Mouse (Mus musculus): ENCODE measurements around the gene Ankrd37. TPM values are rescaled to one million over a fixed set of nuclear protein-coding genes. Genes with fewer than 3 reads are reported as not detected.

The Ankrd37 gene
- polyA plus RNA-seq (2012; rRNA removed) = 1.5 and 1.8 TPM in 2 replicates

GRCm38 (mm10) chr8:46005596-46005995 lies at the start of gene Ankrd37:
Ankrd37 (minus strand) TSS chr8:46005707.
- H3K36me3 ChIP-seq (ENCODE audit: control insufficient read depth, insufficient read depth, low read length) = no peaks in the 10 kb centered on the region
- H3K4me1 ChIP-seq (ENCODE audit: control insufficient read depth, insufficient read depth, low read length) = peaks cover 2% of the 10 kb centered on the region; the same call in 1 of the 2 replicates
- no peak for TF ChIP-seq CTCF (conservative IDR thresholded peaks at IDR 0.05; ENCODE audit: insufficient read depth, insufficient read length, low read depth, low read length)
- TF ChIP-seq POLR2A (IDR thresholded peaks at IDR 0.05; ENCODE audit: low read depth, low read length) = no peak
- 68% methylated on average over 4 of the region's 4 CpGs for WGBS
- H3K27ac ChIP-seq (ENCODE audit: insufficient read depth, low read depth, low read length) = no peak within 1 kb of the TSS
- no peaks in the 10 kb centered on the region for H3K27me3 ChIP-seq (replicated peaks; ENCODE audit: control insufficient read depth, insufficient read depth, low read length)
- no peak within 1 kb of the TSS for H3K4me3 ChIP-seq (ENCODE audit: insufficient read depth, low read depth, low read length)
- DNase-seq = no peak

GRCm38 (mm10) chr8:46040260-46040659 lies 34.8 kb upstream of the Ankrd37 start:
- Histone ChIP-seq H3K27me3 (replicated peaks; ENCODE audit: control insufficient read depth, insufficient read depth, low read length) (no peaks in the 10 kb centered on the region), H3K4me3 (ENCODE audit: insufficient read depth, low read depth, low read length) (no peak overlapping the region), H3K27ac (ENCODE audit: insufficient read depth, low read depth, low read length) (no peak overlapping the region), H3K36me3 (ENCODE audit: control insufficient read depth, insufficient read depth, low read length) (no peaks in the 10 kb centered on the region; the same call in none of the 2 replicates), H3K4me1 (ENCODE audit: control insufficient read depth, insufficient read depth, low read length) (no peaks in the 10 kb centered on the region)
- no peak for TF ChIP-seq CTCF (conservative IDR thresholded peaks at IDR 0.05; ENCODE audit: insufficient read depth, insufficient read length, low read depth, low read length)
- no peak for TF ChIP-seq POLR2A (IDR thresholded peaks at IDR 0.05; ENCODE audit: low read depth, low read length)
- DNase-seq = no peak
- 79% methylated on average over 13 of the region's 13 CpGs for WGBS

GRCm38 (mm10) chr8:46039666-46040065 lies 34.2 kb upstream of the Ankrd37 start:
- Histone ChIP-seq H3K4me1 (ENCODE audit: control insufficient read depth, insufficient read depth, low read length) (no peaks in the 10 kb centered on the region), H3K27me3 (replicated peaks; ENCODE audit: control insufficient read depth, insufficient read depth, low read length) (no peaks in the 10 kb centered on the region), H3K36me3 (ENCODE audit: control insufficient read depth, insufficient read depth, low read length) (no peaks in the 10 kb centered on the region; the same call in none of the 2 replicates), H3K27ac (ENCODE audit: insufficient read depth, low read depth, low read length) (no peak overlapping the region), H3K4me3 (ENCODE audit: insufficient read depth, low read depth, low read length) (no peak overlapping the region)
- DNase-seq = no peak
- TF ChIP-seq POLR2A (IDR thresholded peaks at IDR 0.05; ENCODE audit: low read depth, low read length) = no peak
- TF ChIP-seq CTCF (conservative IDR thresholded peaks at IDR 0.05; ENCODE audit: insufficient read depth, insufficient read length, low read depth, low read length) = no peak
- 53% methylated on average over 1 of the region's 1 CpGs for WGBS

- peak; percentile 87 for DNase-seq
- H3K36me3 ChIP-seq (ENCODE audit: control insufficient read depth, insufficient read depth, low read length) = no peaks in the 10 kb centered on the region; the same call in 1 of the 2 replicates
- WGBS = 48% methylated on average over 11 of the region's 11 CpGs
- TF ChIP-seq CTCF (conservative IDR thresholded peaks at IDR 0.05; ENCODE audit: insufficient read depth, insufficient read length, low read depth, low read length) (no peak), POLR2A (IDR thresholded peaks at IDR 0.05; ENCODE audit: low read depth, low read length) (no peak)
- H3K27me3 ChIP-seq (replicated peaks; ENCODE audit: control insufficient read depth, insufficient read depth, low read length) = no peaks in the 10 kb centered on the region
- no peaks in the 10 kb centered on the region for H3K4me1 ChIP-seq (ENCODE audit: control insufficient read depth, insufficient read depth, low read length)
- no peak overlapping the region for H3K4me3 ChIP-seq (ENCODE audit: insufficient read depth, low read depth, low read length)
- no peak overlapping the region for H3K27ac ChIP-seq (ENCODE audit: insufficient read depth, low read depth, low read length)
Observed at GRCm38 (mm10) chr8:46036217-46036616, 30.7 kb upstream of the Ankrd37 start.

GRCm38 (mm10) chr8:46024392-46024791 lies 18.9 kb upstream of the Ankrd37 start:
- WGBS = 54% methylated on average over 4 of the region's 4 CpGs
- Histone ChIP-seq H3K27me3 (replicated peaks; ENCODE audit: control insufficient read depth, insufficient read depth, low read length) (no peaks in the 10 kb centered on the region), H3K4me1 (ENCODE audit: control insufficient read depth, insufficient read depth, low read length) (no peaks in the 10 kb centered on the region), H3K36me3 (ENCODE audit: control insufficient read depth, insufficient read depth, low read length) (no peaks in the 10 kb centered on the region), H3K27ac (ENCODE audit: insufficient read depth, low read depth, low read length) (no peak overlapping the region), H3K4me3 (ENCODE audit: insufficient read depth, low read depth, low read length) (no peak overlapping the region)
- no peak for TF ChIP-seq POLR2A (IDR thresholded peaks at IDR 0.05; ENCODE audit: low read depth, low read length)
- no peak for TF ChIP-seq CTCF (conservative IDR thresholded peaks at IDR 0.05; ENCODE audit: insufficient read depth, insufficient read length, low read depth, low read length)
- DNase-seq = no peak

GRCm38 (mm10) chr8:46022758-46023157 lies 17.3 kb upstream of the Ankrd37 start:
- WGBS = 95% methylated on average over 9 of the region's 9 CpGs
- TF ChIP-seq CTCF (conservative IDR thresholded peaks at IDR 0.05; ENCODE audit: insufficient read depth, insufficient read length, low read depth, low read length) (no peak), POLR2A (IDR thresholded peaks at IDR 0.05; ENCODE audit: low read depth, low read length) (no peak)
- H3K4me3 ChIP-seq (ENCODE audit: insufficient read depth, low read depth, low read length) = no peak overlapping the region
- H3K36me3 ChIP-seq (ENCODE audit: control insufficient read depth, insufficient read depth, low read length) = no peaks in the 10 kb centered on the region
- no peaks in the 10 kb centered on the region for H3K27me3 ChIP-seq (replicated peaks; ENCODE audit: control insufficient read depth, insufficient read depth, low read length)
- no peak overlapping the region for H3K27ac ChIP-seq (ENCODE audit: insufficient read depth, low read depth, low read length)
- DNase-seq = no peak
- H3K4me1 ChIP-seq (ENCODE audit: control insufficient read depth, insufficient read depth, low read length) = no peaks in the 10 kb centered on the region

GRCm38 (mm10) chr8:46022203-46022602 lies 16.7 kb upstream of the Ankrd37 start:
- no peak for DNase-seq
- no peaks in the 10 kb centered on the region for H3K36me3 ChIP-seq (ENCODE audit: control insufficient read depth, insufficient read depth, low read length)
- H3K27me3 ChIP-seq (replicated peaks; ENCODE audit: control insufficient read depth, insufficient read depth, low read length) = no peaks in the 10 kb centered on the region
- TF ChIP-seq POLR2A (IDR thresholded peaks at IDR 0.05; ENCODE audit: low read depth, low read length) = no peak
- no peak for TF ChIP-seq CTCF (conservative IDR thresholded peaks at IDR 0.05; ENCODE audit: insufficient read depth, insufficient read length, low read depth, low read length)
- H3K4me1 ChIP-seq (ENCODE audit: control insufficient read depth, insufficient read depth, low read length) = no peaks in the 10 kb centered on the region
- no peak overlapping the region for H3K4me3 ChIP-seq (ENCODE audit: insufficient read depth, low read depth, low read length)
- 69% methylated on average over 9 of the region's 9 CpGs for WGBS
- no peak overlapping the region for H3K27ac ChIP-seq (ENCODE audit: insufficient read depth, low read depth, low read length)
